8 mouse cellular contexts compared by ENCODE assay signal in genomic region chr17:86063461-86063860, GRCm38 (mm10).
DNase-seq lines count a peak whose midpoint lies in the region; ATAC-seq and TF ChIP-seq lines count a peak whose summit lies in the region.

No protein-coding gene starts in this region.

- peak; percentile 77 for TF ChIP-seq CTCF in heart, adult 2 months (IDR thresholded peaks at IDR 0.05)
- peak; percentile 95 for TF ChIP-seq CTCF in liver, embryonic 14.5 days (IDR thresholded peaks at IDR 0.05; ENCODE audit: low read depth)
- TF ChIP-seq CTCF in olfactory bulb, adult 2 months (IDR thresholded peaks at IDR 0.05; ENCODE audit: insufficient read depth, low read depth, low read length) = peak; percentile 82

- H3K79me2 ChIP-seq in heart, adult 2 months (replicated peaks; ENCODE audit: control insufficient read depth, insufficient read depth, low read length) = no peaks in the 10 kb centered on the region

- no peaks in the 10 kb centered on the region for H3K9me3 ChIP-seq in liver, embryonic 14.5 days (ENCODE audit: control insufficient read depth, low read length)

- peak; percentile 85 for TF ChIP-seq EP300 in heart, adult 2 months (IDR thresholded peaks at IDR 0.05; ENCODE audit: insufficient read depth, low read depth, low read length)
- no peak for TF ChIP-seq EP300 in liver, embryonic 14.5 days (IDR thresholded peaks at IDR 0.05; ENCODE audit: low read depth)

- no peak overlapping the region for H3K4me2 ChIP-seq in liver, embryonic 14.5 days (ENCODE audit: low read depth)

- no peaks in the 10 kb centered on the region; the same call in 1 of the 2 replicates for H3K4me1 ChIP-seq in heart, adult 2 months (ENCODE audit: control insufficient read depth, insufficient read depth, low read length)
- H3K4me1 ChIP-seq in liver, embryonic 14.5 days (replicated peaks; ENCODE audit: control insufficient read depth in 2 of 2, insufficient read depth in 2 of 2, low read length in 1 of 2) = no peaks in the 10 kb centered on the region
- peaks cover 2% of the 10 kb centered on the region; the same call in 1 of the 2 replicates for H3K4me1 ChIP-seq in olfactory bulb, adult 2 months (ENCODE audit: control insufficient read depth, insufficient read depth, low read length)

- peak; percentile 57 for ATAC-seq in CD4-positive, CD25-positive, alpha-beta regulatory T cell, adult 4 months
- ATAC-seq in liver, embryonic 14.5 days (ENCODE audit: insufficient read depth) = 0 out of 2 replicates have a peak, but pooled peaks have one; percentile 35

- WGBS in heart, adult 2 months = 13% methylated on average over 5 of the region's 5 CpGs
- 26% methylated on average over 5 of the region's 5 CpGs for WGBS in liver, embryonic 14.5 days (ENCODE audit: insufficient replicate concordance)
- WGBS in olfactory bulb, adult 2 months = 8% methylated on average over 5 of the region's 5 CpGs

- intact Hi-C loops in heart, adult 2 months (cut with DNase I) = loop anchor here (1.0 to 10.0 kb wide), 3 partner anchors 186 to 879 kb away; no protein-coding TSS in a partner anchor

- H3K4me3 ChIP-seq in heart, adult 2 months = no peak overlapping the region
- no peak overlapping the region for H3K4me3 ChIP-seq in liver, embryonic 14.5 days (ENCODE audit: insufficient read depth in 1 of 2, low read depth in 2 of 2, low read length in 2 of 2)
- no peak overlapping the region for H3K4me3 ChIP-seq in olfactory bulb, adult 2 months (ENCODE audit: insufficient read depth, low read depth, low read length)

- H3K9ac ChIP-seq in heart, adult 2 months (ENCODE audit: low read depth, low read length) = no peak overlapping the region
- H3K9ac ChIP-seq in liver, embryonic 14.5 days (replicated peaks) = no peak overlapping the region

- no peaks in the 10 kb centered on the region for H3K27me3 ChIP-seq in heart, adult 2 months (ENCODE audit: control insufficient read depth, insufficient read depth, low read length)
- H3K27me3 ChIP-seq in liver, embryonic 14.5 days (ENCODE audit: control insufficient read depth, insufficient read depth, low read length) = no peaks in the 10 kb centered on the region

- H3K36me3 ChIP-seq in heart, adult 2 months (ENCODE audit: control insufficient read depth, insufficient read depth, low read length) = no peaks in the 10 kb centered on the region
- no peaks in the 10 kb centered on the region for H3K36me3 ChIP-seq in liver, embryonic 14.5 days (replicated peaks; ENCODE audit: control insufficient read depth, insufficient read depth, low read depth)

- DNase-seq in adrenal gland, adult 18-20 months (ENCODE audit: low spot score in 2 of 2) = peak; percentile 57 to 59
- DNase-seq in embryo, embryonic 10.5 days (ENCODE audit: low spot score) = peak; percentile 76
- peak; percentile 46 to 58 for DNase-seq in heart, adult 2 months
- peak; percentile 71 for DNase-seq in kidney, postnatal 14 days
- DNase-seq in liver, embryonic 14.5 days (ENCODE audit: low read depth in 3 of 3, low spot score in 3 of 3) = peak; percentile 16 to 29 (median 28)
- peak; percentile 49 for DNase-seq in thymus, postnatal 25 days

- no peak overlapping the region for H3K27ac ChIP-seq in heart, adult 2 months
- no peak overlapping the region for H3K27ac ChIP-seq in liver, embryonic 14.5 days
- H3K27ac ChIP-seq in olfactory bulb, adult 2 months (ENCODE audit: insufficient read depth, low read depth, low read length) = no peak overlapping the region

- TF ChIP-seq POLR2A in heart, adult 2 months (IDR thresholded peaks at IDR 0.05; ENCODE audit: insufficient read depth, low read depth, low read length) = no peak
- no peak for TF ChIP-seq POLR2A in olfactory bulb, adult 2 months (IDR thresholded peaks at IDR 0.05; ENCODE audit: insufficient read depth, low read depth, low read length)
